Mouse (Mus musculus): ENCODE data around the gene Zfp280d. TPM values are rescaled to one million over a fixed set of nuclear protein-coding genes. Genes with fewer than 3 reads are reported as not detected.

Zfp280d gene
- polyA plus RNA-seq, 1 experiment from 2014 or later: 13.9 TPM

DNA sequence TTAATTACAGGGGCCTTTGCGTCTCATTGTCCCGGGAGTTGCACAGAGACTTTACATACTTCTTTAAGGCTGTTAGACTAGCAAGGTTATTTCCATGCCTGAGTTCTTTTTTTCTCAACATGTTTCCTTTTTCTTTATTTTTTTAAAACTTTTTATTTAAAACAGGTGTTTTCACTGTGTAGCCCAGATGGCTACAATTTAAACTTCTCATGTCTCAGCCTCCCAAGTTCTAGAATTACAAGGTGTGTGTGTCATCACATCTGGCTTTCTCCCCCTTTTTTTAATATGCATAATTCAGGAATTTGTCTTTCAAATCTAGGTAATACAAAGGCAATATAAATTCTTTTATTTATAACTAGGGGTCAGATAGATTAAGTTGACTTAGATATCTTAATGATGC is 58.6 kb downstream of the Zfp280d start:
- WGBS (ENCODE audit: insufficient replicate concordance): 94% methylated on average over 2 of the region's 2 CpGs
- no peak overlapping the region for H3K27ac ChIP-seq (ENCODE audit: low read length)
- no peak overlapping the region for H3K4me3 ChIP-seq (ENCODE audit: low read depth, low read length)
- no peaks in the 10 kb centered on the region for H3K9me3 ChIP-seq (replicated peaks; ENCODE audit: control insufficient read depth, low read length)
- no peak for ATAC-seq (ENCODE audit: low read depth)
- peaks cover 17% of the 10 kb centered on the region for H3K36me3 ChIP-seq (ENCODE audit: control insufficient read depth, insufficient read depth)
- no peak overlapping the region for H3K9ac ChIP-seq (ENCODE audit: low read depth, low read length)
- H3K4me2 ChIP-seq (ENCODE audit: low read depth, low read length): no peak overlapping the region
- no peaks in the 10 kb centered on the region for H3K27me3 ChIP-seq (ENCODE audit: control insufficient read depth, insufficient read depth, low read depth, low read length)
- H3K4me1 ChIP-seq (ENCODE audit: control insufficient read depth, low read depth, low read length): no peaks in the 10 kb centered on the region

DNA sequence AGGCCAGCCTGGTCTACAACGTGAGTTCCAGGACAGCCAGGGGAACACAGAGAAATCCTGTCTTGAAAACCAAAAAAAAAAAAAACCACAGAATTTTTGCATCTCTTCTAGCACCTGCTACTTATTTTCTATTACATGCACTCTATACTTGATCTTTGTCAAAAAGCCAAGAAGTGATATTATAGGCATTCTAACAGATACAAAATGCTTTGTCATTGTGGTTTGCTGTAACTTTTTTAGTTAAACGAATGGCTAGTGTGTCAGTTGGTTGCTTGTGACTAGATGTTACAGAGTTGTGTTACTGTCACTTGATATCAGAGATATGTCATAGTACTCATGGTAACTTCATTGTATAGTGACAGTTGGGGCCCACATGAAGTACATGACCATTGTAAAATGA is 61.4 kb downstream of the Zfp280d start:
- 22% methylated on average over 2 of the region's 2 CpGs for WGBS (ENCODE audit: insufficient replicate concordance)
- H3K9me3 ChIP-seq (replicated peaks; ENCODE audit: control insufficient read depth, low read length): no peaks in the 10 kb centered on the region
- no peak overlapping the region for H3K4me3 ChIP-seq (ENCODE audit: low read depth, low read length)
- H3K4me1 ChIP-seq (ENCODE audit: control insufficient read depth, low read depth, low read length): no peaks in the 10 kb centered on the region
- no peak overlapping the region for H3K9ac ChIP-seq (ENCODE audit: low read depth, low read length)
- peak; percentile 35; the same call in 1 of the 2 replicates for ATAC-seq (ENCODE audit: low read depth)
- H3K36me3 ChIP-seq (ENCODE audit: control insufficient read depth, insufficient read depth): peaks cover 16% of the 10 kb centered on the region
- no peak overlapping the region for H3K27ac ChIP-seq (ENCODE audit: low read length)
- H3K4me2 ChIP-seq (ENCODE audit: low read depth, low read length): no peak overlapping the region
- H3K27me3 ChIP-seq (ENCODE audit: control insufficient read depth, insufficient read depth, low read depth, low read length): no peaks in the 10 kb centered on the region

DNA sequence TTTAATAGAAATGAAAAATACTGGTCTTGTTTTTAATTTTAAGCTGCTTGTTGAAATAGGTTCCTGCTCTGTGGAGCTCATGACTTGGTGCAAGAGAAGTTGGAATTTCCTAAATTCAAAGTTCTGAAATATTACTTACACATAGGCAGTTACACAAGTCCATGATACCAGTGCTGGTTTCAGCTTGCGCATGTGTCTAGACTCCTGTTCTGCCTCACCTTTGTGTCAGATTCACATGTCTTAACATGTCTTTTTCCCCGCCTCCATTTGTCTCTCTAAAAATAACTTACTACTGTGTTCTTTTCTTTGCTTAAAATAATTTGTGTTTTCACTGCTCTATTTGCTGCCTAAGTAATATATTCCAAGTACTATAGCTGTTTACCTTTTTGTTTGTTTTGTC is 64.5 kb downstream of the Zfp280d start:
- Histone ChIP-seq H3K9ac (ENCODE audit: low read depth, low read length) (no peak overlapping the region), H3K27ac (ENCODE audit: low read length) (no peak overlapping the region), H3K4me2 (ENCODE audit: low read depth, low read length) (no peak overlapping the region), H3K9me3 (replicated peaks; ENCODE audit: control insufficient read depth, low read length) (no peaks in the 10 kb centered on the region), H3K4me1 (ENCODE audit: control insufficient read depth, low read depth, low read length) (no peaks in the 10 kb centered on the region), H3K36me3 (ENCODE audit: control insufficient read depth, insufficient read depth) (peaks cover 9% of the 10 kb centered on the region), H3K27me3 (ENCODE audit: control insufficient read depth, insufficient read depth, low read depth, low read length) (no peaks in the 10 kb centered on the region), H3K4me3 (ENCODE audit: low read depth, low read length) (no peak overlapping the region)
- no peak for ATAC-seq (ENCODE audit: low read depth)
- 89% methylated on average over 2 of the region's 2 CpGs for WGBS (ENCODE audit: insufficient replicate concordance)

DNA sequence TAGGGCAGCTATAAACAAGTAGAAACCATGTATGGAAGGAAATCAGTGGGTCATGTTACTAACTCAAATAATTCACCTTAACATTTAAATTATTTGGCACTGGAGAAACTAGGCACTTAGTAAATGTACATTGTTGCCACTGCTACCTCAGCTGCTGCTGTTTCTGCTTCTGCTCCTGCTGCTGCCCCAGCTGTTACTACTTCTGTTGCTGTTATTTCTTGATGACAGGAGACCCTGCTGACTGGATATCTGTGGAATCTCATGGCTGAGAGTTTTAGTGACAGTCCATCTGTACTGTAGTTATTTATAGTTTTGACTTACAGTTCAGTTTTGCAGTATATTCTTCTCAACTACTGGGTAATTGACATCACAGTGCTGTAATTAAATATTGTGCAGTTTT is 69.2 kb downstream of the Zfp280d start:
- no peak for ATAC-seq (ENCODE audit: low read depth)
- no peaks in the 10 kb centered on the region for H3K27me3 ChIP-seq (ENCODE audit: control insufficient read depth, insufficient read depth, low read depth, low read length)
- no peak overlapping the region for H3K27ac ChIP-seq (ENCODE audit: low read length)
- no peaks in the 10 kb centered on the region for H3K4me1 ChIP-seq (ENCODE audit: control insufficient read depth, low read depth, low read length)
- H3K4me2 ChIP-seq (ENCODE audit: low read depth, low read length): no peak overlapping the region
- no peaks in the 10 kb centered on the region for H3K9me3 ChIP-seq (replicated peaks; ENCODE audit: control insufficient read depth, low read length)
- H3K4me3 ChIP-seq (ENCODE audit: low read depth, low read length): no peak overlapping the region
- no peak overlapping the region for H3K9ac ChIP-seq (ENCODE audit: low read depth, low read length)
- H3K36me3 ChIP-seq (ENCODE audit: control insufficient read depth, insufficient read depth): peaks cover 7% of the 10 kb centered on the region

DNA sequence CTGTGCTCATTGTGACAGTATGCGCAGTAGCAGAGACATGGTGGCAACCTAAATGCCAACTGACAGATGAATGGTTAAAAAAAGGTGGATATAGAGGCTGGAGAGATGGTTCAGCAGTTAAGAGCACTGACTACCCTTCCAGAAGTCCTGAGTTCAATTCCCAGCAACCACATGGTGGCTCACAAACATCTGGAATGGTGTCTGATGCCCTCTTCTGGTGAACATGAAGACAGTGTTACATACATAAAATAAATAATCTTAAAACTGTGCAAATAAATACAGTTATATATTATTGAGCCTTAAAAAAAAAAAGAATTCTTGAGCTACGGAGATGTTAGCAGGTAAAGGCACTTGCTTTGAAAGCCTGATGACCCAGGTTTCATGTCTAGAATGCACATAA is 97.7 kb downstream of the Zfp280d start:
- no peaks in the 10 kb centered on the region for H3K36me3 ChIP-seq (ENCODE audit: control insufficient read depth, insufficient read depth)
- no peak overlapping the region for H3K9ac ChIP-seq (ENCODE audit: low read depth, low read length)
- no peaks in the 10 kb centered on the region for H3K27me3 ChIP-seq (ENCODE audit: control insufficient read depth, insufficient read depth, low read depth, low read length)
- ATAC-seq (ENCODE audit: low read depth): no peak
- WGBS (ENCODE audit: insufficient replicate concordance): 76% methylated on average over 2 of the region's 2 CpGs
- H3K4me1 ChIP-seq (ENCODE audit: control insufficient read depth, low read depth, low read length): no peaks in the 10 kb centered on the region
- H3K9me3 ChIP-seq (replicated peaks; ENCODE audit: control insufficient read depth, low read length): no peaks in the 10 kb centered on the region
- H3K4me3 ChIP-seq (ENCODE audit: low read depth, low read length): no peak overlapping the region
- no peak overlapping the region for H3K4me2 ChIP-seq (ENCODE audit: low read depth, low read length)
- H3K27ac ChIP-seq (ENCODE audit: low read length): no peak overlapping the region

DNA sequence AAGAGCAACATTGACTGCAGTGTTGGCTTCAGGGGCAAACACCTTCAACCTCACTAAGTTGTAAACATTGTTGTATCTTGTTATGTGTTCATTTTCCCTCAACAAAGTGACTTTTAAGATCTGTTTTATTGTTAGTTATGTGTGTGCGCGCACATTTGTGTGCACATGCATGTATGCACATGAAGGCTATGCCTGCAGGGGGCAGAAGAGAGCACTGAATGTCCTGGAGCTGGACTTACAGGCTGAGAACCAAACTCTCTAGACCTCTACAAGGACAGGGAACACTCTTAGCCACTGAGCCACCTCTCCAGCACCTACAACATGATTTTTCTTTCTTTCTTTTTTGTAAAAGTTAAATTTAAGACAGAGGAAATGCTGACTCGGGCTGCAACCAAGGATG is 99.4 kb downstream of the Zfp280d start:
- ATAC-seq (ENCODE audit: low read depth): no peak
- 79% methylated on average over 3 of the region's 3 CpGs for WGBS (ENCODE audit: insufficient replicate concordance)
- H3K27me3 ChIP-seq (ENCODE audit: control insufficient read depth, insufficient read depth, low read depth, low read length): no peaks in the 10 kb centered on the region

DNA sequence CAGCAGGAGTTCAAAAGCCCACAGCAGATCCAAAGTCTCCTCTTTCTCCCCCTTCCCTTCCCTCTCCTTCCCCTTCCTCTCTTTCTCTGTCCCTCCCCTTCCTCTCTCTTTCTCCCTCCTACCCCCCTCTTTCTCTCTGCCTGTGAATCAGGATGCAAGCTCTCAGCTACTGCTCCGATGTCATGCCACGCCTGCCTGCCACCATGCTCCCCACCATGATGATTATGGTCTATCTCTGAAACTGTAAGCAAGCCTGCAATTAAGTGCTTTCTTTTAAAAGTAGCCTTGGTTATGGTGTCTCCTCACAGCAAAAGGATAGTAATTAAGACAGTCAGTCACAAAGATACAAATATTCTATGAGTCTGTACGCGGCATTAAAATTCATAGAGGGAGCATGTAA is 100.3 kb downstream of the Zfp280d start:
- no peak for ATAC-seq (ENCODE audit: low read depth)
- Histone ChIP-seq H3K4me1 (ENCODE audit: control insufficient read depth, low read depth, low read length) (no peaks in the 10 kb centered on the region), H3K27me3 (ENCODE audit: control insufficient read depth, insufficient read depth, low read depth, low read length) (no peaks in the 10 kb centered on the region), H3K4me2 (ENCODE audit: low read depth, low read length) (no peak overlapping the region), H3K9me3 (replicated peaks; ENCODE audit: control insufficient read depth, low read length) (no peaks in the 10 kb centered on the region), H3K36me3 (ENCODE audit: control insufficient read depth, insufficient read depth) (no peaks in the 10 kb centered on the region), H3K4me3 (ENCODE audit: low read depth, low read length) (no peak overlapping the region), H3K27ac (ENCODE audit: low read length) (no peak overlapping the region), H3K9ac (ENCODE audit: low read depth, low read length) (no peak overlapping the region)
- 74% methylated on average over 4 of the region's 4 CpGs for WGBS (ENCODE audit: insufficient replicate concordance)

More for the DNA sequence above, 99.4 kb downstream of the Zfp280d start:
- H3K4me2 ChIP-seq (ENCODE audit: low read depth, low read length): no peak overlapping the region
- H3K36me3 ChIP-seq (ENCODE audit: control insufficient read depth, insufficient read depth): no peaks in the 10 kb centered on the region
- H3K9ac ChIP-seq (ENCODE audit: low read depth, low read length): no peak overlapping the region
- H3K9me3 ChIP-seq (replicated peaks; ENCODE audit: control insufficient read depth, low read length): no peaks in the 10 kb centered on the region
- no peaks in the 10 kb centered on the region for H3K4me1 ChIP-seq (ENCODE audit: control insufficient read depth, low read depth, low read length)
- H3K27ac ChIP-seq (ENCODE audit: low read length): no peak overlapping the region
- no peak overlapping the region for H3K4me3 ChIP-seq (ENCODE audit: low read depth, low read length)

DNA sequence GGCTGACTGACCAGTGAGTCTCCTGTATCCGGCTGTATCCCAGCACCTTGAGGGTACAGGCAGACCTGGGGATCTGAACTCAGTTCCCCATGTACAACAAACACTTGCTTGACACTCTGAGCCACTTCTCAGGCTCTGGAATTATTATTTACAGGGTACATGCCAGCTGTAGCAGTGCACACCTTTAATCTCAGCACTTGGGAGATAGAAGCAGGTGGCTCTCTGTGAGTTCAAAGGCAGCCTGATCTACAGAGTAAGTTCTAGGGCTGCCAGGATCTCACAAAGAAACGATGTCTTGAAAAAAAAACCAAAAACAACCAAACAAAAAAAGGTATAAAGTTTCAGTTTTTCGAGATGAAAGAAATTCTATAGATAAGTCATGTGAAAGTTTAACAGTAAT is 101.0 kb downstream of the Zfp280d start:
- H3K4me1 ChIP-seq (ENCODE audit: control insufficient read depth, low read depth, low read length): no peaks in the 10 kb centered on the region
- H3K9ac ChIP-seq (ENCODE audit: low read depth, low read length): no peak overlapping the region
- no peaks in the 10 kb centered on the region for H3K27me3 ChIP-seq (ENCODE audit: control insufficient read depth, insufficient read depth, low read depth, low read length)
- no peaks in the 10 kb centered on the region for H3K36me3 ChIP-seq (ENCODE audit: control insufficient read depth, insufficient read depth)
- no peaks in the 10 kb centered on the region for H3K9me3 ChIP-seq (replicated peaks; ENCODE audit: control insufficient read depth, low read length)
- no peak overlapping the region for H3K27ac ChIP-seq (ENCODE audit: low read length)
- ATAC-seq (ENCODE audit: low read depth): no peak
- no peak overlapping the region for H3K4me2 ChIP-seq (ENCODE audit: low read depth, low read length)
- WGBS (ENCODE audit: insufficient replicate concordance): 63% methylated on average over 3 of the region's 3 CpGs
- H3K4me3 ChIP-seq (ENCODE audit: low read depth, low read length): no peak overlapping the region

DNA sequence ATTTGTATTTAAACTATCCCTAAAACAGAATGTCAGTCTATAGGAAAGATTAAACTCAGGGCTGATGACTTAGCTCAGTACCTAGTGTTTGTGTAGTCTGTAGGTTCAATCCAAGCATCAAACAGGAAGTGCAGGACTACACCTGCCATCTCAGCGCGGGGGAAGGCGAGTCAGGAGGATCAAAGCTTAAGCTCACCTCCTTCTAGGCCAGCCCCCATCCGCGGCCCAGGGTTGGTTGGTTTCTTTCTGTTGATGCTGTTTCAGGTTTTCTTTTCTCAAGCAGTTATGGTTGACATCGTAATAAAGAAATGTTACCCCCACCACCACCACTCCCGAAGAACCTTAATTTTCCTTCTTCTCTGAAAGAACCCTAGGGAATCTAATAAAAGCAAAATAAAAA is 111.1 kb downstream of the Zfp280d start:
- 67% methylated on average over 7 of the region's 7 CpGs for WGBS (ENCODE audit: insufficient replicate concordance)
- H3K27me3 ChIP-seq (ENCODE audit: control insufficient read depth, insufficient read depth, low read depth, low read length): no peaks in the 10 kb centered on the region
- no peak overlapping the region for H3K4me2 ChIP-seq (ENCODE audit: low read depth, low read length)
- H3K9me3 ChIP-seq (replicated peaks; ENCODE audit: control insufficient read depth, low read length): no peaks in the 10 kb centered on the region
- H3K4me1 ChIP-seq (ENCODE audit: control insufficient read depth, low read depth, low read length): no peaks in the 10 kb centered on the region
- ATAC-seq (ENCODE audit: low read depth): no peak
- no peak overlapping the region for H3K4me3 ChIP-seq (ENCODE audit: low read depth, low read length)
- no peak overlapping the region for H3K9ac ChIP-seq (ENCODE audit: low read depth, low read length)
- H3K36me3 ChIP-seq (ENCODE audit: control insufficient read depth, insufficient read depth): no peaks in the 10 kb centered on the region
- no peak overlapping the region for H3K27ac ChIP-seq (ENCODE audit: low read length)

DNA sequence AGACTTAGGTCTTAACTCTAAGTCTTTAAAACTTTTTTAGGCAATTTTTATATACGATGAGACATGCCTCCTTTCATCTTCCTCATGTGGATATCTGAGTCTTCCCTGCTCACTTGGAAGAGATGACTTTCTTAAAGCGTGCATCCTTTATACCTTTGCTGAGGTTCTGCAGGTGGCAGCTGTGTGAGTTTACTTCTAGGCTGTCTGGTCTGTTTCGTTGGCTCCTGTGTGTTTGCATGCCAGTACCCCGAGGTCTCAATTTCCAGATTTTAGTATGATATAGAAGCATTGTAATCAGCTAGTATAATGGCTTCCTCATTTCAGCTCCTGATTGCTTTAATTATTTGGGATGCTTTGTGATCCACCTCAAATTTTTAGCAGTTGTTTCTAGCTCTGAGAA is 114.3 kb downstream of the Zfp280d start:
- H3K27ac ChIP-seq (ENCODE audit: low read length): no peak overlapping the region
- H3K9ac ChIP-seq (ENCODE audit: low read depth, low read length): no peak overlapping the region
- no peaks in the 10 kb centered on the region for H3K36me3 ChIP-seq (ENCODE audit: control insufficient read depth, insufficient read depth)
- ATAC-seq (ENCODE audit: low read depth): no peak
- H3K9me3 ChIP-seq (replicated peaks; ENCODE audit: control insufficient read depth, low read length): no peaks in the 10 kb centered on the region
- H3K4me3 ChIP-seq (ENCODE audit: low read depth, low read length): no peak overlapping the region
- 61% methylated on average over 4 of the region's 4 CpGs for WGBS (ENCODE audit: insufficient replicate concordance)
- H3K4me2 ChIP-seq (ENCODE audit: low read depth, low read length): no peak overlapping the region
- no peaks in the 10 kb centered on the region for H3K27me3 ChIP-seq (ENCODE audit: control insufficient read depth, insufficient read depth, low read depth, low read length)
- no peaks in the 10 kb centered on the region for H3K4me1 ChIP-seq (ENCODE audit: control insufficient read depth, low read depth, low read length)
